Mouse (Mus musculus): ENCODE data around the gene Rngtt. TPM values are rescaled to one million over a fixed set of nuclear protein-coding genes. Genes with fewer than 3 reads are reported as not detected.
A peak's percentile ranks its signal among the peaks of the same experiment; 100 is the strongest.

The Rngtt gene
- polyA plus RNA-seq (2015; fragmentation: Nextera tagmentation; extraction: Ambion mirVana): 19.2 and 20.2 TPM in 2 replicates

DNA sequence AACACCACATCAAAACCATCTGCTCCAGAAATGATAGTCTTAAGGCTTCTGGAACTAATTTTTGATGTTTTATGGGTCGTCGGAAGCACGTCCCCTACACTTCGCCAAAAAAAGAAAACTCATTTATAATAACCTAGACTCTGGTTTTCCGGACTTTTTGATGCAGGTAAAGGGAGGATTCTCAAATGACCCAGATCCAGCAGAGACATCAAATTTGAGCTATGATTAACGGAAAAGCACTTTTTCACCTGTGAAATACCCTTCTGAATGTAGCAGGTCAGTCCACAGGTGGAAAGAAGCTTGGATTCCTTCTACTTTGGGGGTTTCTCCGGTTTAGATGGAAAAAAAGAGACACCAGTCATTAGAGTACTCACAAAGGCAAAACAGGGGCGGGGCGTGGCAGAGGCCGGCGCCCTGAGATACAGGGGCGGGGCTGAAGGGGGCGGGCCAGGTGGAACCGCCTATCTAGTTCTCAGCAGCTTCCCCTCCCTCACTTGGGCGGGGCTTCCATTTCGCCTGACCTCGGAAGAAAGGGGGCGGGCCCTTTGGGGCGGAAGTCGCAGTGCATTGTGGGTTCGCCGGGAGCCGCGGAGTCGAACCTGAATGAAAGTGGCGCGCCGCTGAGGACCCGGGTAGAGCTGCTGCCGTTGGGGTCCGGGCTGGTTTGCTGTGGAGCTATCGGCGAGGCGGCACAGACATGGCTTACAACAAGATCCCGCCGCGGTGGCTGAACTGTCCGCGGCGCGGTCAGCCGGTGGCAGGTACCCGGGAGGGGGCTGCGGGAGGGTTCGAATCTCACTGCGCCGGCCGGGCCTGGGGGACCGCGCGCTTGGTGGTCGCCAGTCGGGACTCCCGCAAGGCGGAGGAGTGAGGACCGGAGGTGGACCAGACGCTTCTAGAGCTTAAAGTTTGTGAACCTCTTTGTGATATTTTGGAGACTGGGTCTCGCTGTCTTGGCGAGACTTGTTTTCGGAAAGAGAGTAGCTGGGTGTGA, at the start of gene Rngtt:
Rngtt (plus strand) TSS at position 548 of the 994 bp plus-strand sequence.
- ATAC-seq: peak; percentile 95
- peak within 1 kb of the TSS; percentile 80 for H3K4me2 ChIP-seq (ENCODE audit: low read length)
- H3K27ac ChIP-seq (ENCODE audit: low read depth, low read length): peak within 1 kb of the TSS; percentile 57
- H3K9ac ChIP-seq (ENCODE audit: low read depth, low read length): peak within 1 kb of the TSS; percentile 79
- no peaks in the 10 kb centered on the region for H3K27me3 ChIP-seq (replicated peaks; ENCODE audit: control insufficient read depth, insufficient read depth, low read length)
- H3K4me3 ChIP-seq (ENCODE audit: low read length): peak within 1 kb of the TSS; percentile 75
- 3% methylated on average over 53 of the region's 60 CpGs for WGBS
- no peaks in the 10 kb centered on the region for H3K9me3 ChIP-seq (ENCODE audit: control insufficient read depth, low read length)
- no peaks in the 10 kb centered on the region for H3K36me3 ChIP-seq (ENCODE audit: control insufficient read depth, insufficient read depth, low read length)
- H3K4me1 ChIP-seq (ENCODE audit: control insufficient read depth, insufficient read depth, low read depth, low read length): peaks cover 13% of the 10 kb centered on the region

DNA sequence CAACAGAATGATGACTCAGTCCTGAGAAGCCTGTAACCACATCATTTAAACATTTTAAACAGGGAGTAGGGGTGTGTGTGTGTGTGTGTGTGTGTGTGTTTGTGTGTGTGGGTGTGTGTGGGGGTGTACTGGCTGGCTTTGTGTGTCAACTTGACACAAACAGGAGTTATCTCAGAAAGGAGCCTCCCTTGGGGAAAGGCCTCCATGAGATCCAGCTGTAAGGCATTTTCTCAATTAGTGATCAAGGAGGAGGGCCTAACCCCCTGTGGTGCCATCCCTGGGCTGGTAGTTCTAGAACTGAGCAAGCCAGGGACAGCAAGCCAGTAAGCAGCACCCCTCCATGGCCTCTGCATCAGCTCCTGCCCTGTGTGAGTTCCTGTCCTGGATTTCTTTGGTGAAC, 49.8 kb upstream of the Rngtt start:
- Histone ChIP-seq H3K4me1 (ENCODE audit: control insufficient read depth, insufficient read depth, low read depth, low read length) (no peaks in the 10 kb centered on the region), H3K4me2 (ENCODE audit: low read length) (no peak overlapping the region), H3K27me3 (replicated peaks; ENCODE audit: control insufficient read depth, insufficient read depth, low read length) (no peaks in the 10 kb centered on the region), H3K27ac (ENCODE audit: low read depth, low read length) (no peak overlapping the region), H3K4me3 (ENCODE audit: low read length) (no peak overlapping the region), H3K9ac (ENCODE audit: low read depth, low read length) (no peak overlapping the region), H3K9me3 (ENCODE audit: control insufficient read depth, low read length) (no peaks in the 10 kb centered on the region), H3K36me3 (ENCODE audit: control insufficient read depth, insufficient read depth, low read length) (no peaks in the 10 kb centered on the region)
- no peak for ATAC-seq

DNA sequence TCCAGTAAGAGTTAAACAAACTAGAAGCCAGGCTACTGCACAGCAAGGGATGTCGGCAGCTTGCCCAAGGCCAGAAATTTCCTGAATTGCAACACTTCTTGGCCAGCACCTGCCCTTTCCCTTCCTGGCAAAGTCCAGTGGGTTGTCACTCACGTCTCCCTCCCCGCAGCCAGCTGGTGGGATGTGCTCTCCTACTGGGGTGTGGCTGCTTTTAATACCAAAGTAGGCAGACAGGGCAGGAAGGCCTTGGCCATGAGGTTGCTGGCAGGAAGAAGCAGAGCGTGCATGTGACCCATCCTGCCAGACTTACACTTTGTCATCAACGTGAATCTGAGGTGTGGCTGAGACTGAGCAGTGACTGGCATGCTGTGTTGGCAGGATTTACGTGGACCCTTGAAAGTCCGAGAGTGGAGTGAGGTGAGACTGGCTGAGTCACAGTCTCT, 48.8 kb upstream of the Rngtt start:
- Histone ChIP-seq H3K9ac (ENCODE audit: low read depth, low read length) (no peak overlapping the region), H3K4me1 (ENCODE audit: control insufficient read depth, insufficient read depth, low read depth, low read length) (no peaks in the 10 kb centered on the region), H3K4me2 (ENCODE audit: low read length) (no peak overlapping the region), H3K9me3 (ENCODE audit: control insufficient read depth, low read length) (no peaks in the 10 kb centered on the region), H3K27me3 (replicated peaks; ENCODE audit: control insufficient read depth, insufficient read depth, low read length) (no peaks in the 10 kb centered on the region), H3K36me3 (ENCODE audit: control insufficient read depth, insufficient read depth, low read length) (no peaks in the 10 kb centered on the region), H3K27ac (ENCODE audit: low read depth, low read length) (no peak overlapping the region), H3K4me3 (ENCODE audit: low read length) (no peak overlapping the region)
- 55% methylated on average over 7 of the region's 7 CpGs for WGBS
- ATAC-seq: peak; percentile 77

GRCm38 (mm10) chr4:33262897-33263296, 47.2 kb upstream of the Rngtt start:
- Histone ChIP-seq H3K9ac (ENCODE audit: low read depth, low read length) (no peak overlapping the region), H3K9me3 (ENCODE audit: control insufficient read depth, low read length) (no peaks in the 10 kb centered on the region), H3K36me3 (ENCODE audit: control insufficient read depth, insufficient read depth, low read length) (no peaks in the 10 kb centered on the region), H3K4me3 (ENCODE audit: low read length) (no peak overlapping the region), H3K4me1 (ENCODE audit: control insufficient read depth, insufficient read depth, low read depth, low read length) (no peaks in the 10 kb centered on the region), H3K27ac (ENCODE audit: low read depth, low read length) (no peak overlapping the region), H3K27me3 (replicated peaks; ENCODE audit: control insufficient read depth, insufficient read depth, low read length) (no peaks in the 10 kb centered on the region), H3K4me2 (ENCODE audit: low read length) (no peak overlapping the region)
- WGBS: 87% methylated on average over 1 of the region's 1 CpGs
- no peak for ATAC-seq

DNA sequence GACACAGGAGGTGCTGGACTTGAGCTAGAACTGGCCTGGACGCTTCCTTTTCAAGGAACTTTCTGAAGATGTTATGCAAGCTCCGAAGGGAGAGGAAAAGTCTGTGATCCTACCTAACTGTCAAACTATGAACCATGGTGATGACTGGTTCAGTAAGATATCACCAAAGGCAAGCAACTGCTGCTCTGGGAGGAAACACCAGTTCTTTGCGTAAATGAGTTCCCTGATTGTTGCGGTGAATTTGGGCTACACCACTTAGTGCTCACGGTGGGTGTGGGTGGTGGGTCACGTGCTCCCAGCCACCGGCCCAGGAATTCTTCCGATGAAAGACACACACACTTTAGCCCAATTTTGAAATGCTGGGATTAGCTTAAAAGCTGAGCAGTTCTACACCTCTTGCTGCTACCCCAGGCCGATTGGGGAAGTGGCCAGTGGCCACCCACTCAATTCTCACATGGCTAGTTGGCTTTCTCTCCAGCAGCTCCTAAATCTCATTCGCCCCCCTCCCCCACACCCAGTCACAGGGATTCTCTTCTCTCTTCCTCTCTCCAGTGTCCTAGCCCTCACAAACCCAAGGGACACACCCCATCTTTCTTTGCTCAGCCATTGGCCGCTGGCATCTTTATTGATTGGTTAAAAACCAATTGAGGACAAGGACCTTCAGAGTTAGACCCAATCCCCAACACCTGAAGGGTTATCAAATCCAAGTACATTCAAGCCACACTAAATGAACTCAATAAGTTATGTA, 45.0 kb upstream of the Rngtt start:
- Histone ChIP-seq H3K9ac (ENCODE audit: low read depth, low read length) (no peak overlapping the region), H3K27ac (ENCODE audit: low read depth, low read length) (no peak overlapping the region), H3K9me3 (ENCODE audit: control insufficient read depth, low read length) (no peaks in the 10 kb centered on the region), H3K4me2 (ENCODE audit: low read length) (no peak overlapping the region), H3K4me1 (ENCODE audit: control insufficient read depth, insufficient read depth, low read depth, low read length) (no peaks in the 10 kb centered on the region), H3K27me3 (replicated peaks; ENCODE audit: control insufficient read depth, insufficient read depth, low read length) (no peaks in the 10 kb centered on the region), H3K36me3 (ENCODE audit: control insufficient read depth, insufficient read depth, low read length) (no peaks in the 10 kb centered on the region), H3K4me3 (ENCODE audit: low read length) (no peak overlapping the region)
- no peak for ATAC-seq
- WGBS: 92% methylated on average over 11 of the region's 11 CpGs

- no peaks in the 10 kb centered on the region for H3K27me3 ChIP-seq (replicated peaks; ENCODE audit: control insufficient read depth, insufficient read depth, low read length)
- no peaks in the 10 kb centered on the region for H3K4me1 ChIP-seq (ENCODE audit: control insufficient read depth, insufficient read depth, low read depth, low read length)
- WGBS: 79% methylated on average over 11 of the region's 11 CpGs
- no peak overlapping the region for H3K27ac ChIP-seq (ENCODE audit: low read depth, low read length)
- no peak overlapping the region for H3K4me2 ChIP-seq (ENCODE audit: low read length)
- no peaks in the 10 kb centered on the region for H3K36me3 ChIP-seq (ENCODE audit: control insufficient read depth, insufficient read depth, low read length)
- H3K4me3 ChIP-seq (ENCODE audit: low read length): no peak overlapping the region
- no peak overlapping the region for H3K9ac ChIP-seq (ENCODE audit: low read depth, low read length)
- ATAC-seq: no peak
- H3K9me3 ChIP-seq (ENCODE audit: control insufficient read depth, low read length): no peaks in the 10 kb centered on the region
Observed at GRCm38 (mm10) chr4:33270386-33271314, 39.5 kb upstream of the Rngtt start.

DNA sequence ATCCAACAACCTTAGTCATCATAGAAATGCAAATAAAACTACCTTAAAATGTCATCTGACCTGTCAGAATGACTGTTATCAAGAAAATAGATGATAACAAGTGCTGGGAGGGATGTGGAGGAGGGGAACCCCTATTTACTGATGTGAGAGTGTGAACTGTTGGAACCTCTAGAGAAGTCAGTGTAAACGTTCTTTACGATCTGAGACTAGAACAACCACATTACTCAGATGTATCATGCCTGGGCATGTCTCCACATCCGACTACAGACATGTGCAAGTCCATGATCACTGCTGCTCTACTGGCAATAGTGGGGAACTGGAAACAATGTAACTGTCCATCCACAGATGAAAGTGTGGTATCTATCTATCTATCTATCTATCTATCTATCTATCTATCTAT, 36.7 kb upstream of the Rngtt start:
- Histone ChIP-seq H3K9ac (ENCODE audit: low read depth, low read length) (no peak overlapping the region), H3K4me2 (ENCODE audit: low read length) (no peak overlapping the region), H3K9me3 (ENCODE audit: control insufficient read depth, low read length) (no peaks in the 10 kb centered on the region), H3K4me1 (ENCODE audit: control insufficient read depth, insufficient read depth, low read depth, low read length) (no peaks in the 10 kb centered on the region), H3K36me3 (ENCODE audit: control insufficient read depth, insufficient read depth, low read length) (no peaks in the 10 kb centered on the region), H3K27me3 (replicated peaks; ENCODE audit: control insufficient read depth, insufficient read depth, low read length) (no peaks in the 10 kb centered on the region), H3K4me3 (ENCODE audit: low read length) (no peak overlapping the region), H3K27ac (ENCODE audit: low read depth, low read length) (no peak overlapping the region)
- 79% methylated on average over 3 of the region's 3 CpGs for WGBS
- no peak for ATAC-seq

- Histone ChIP-seq H3K4me3 (ENCODE audit: low read length) (no peak overlapping the region), H3K4me2 (ENCODE audit: low read length) (no peak overlapping the region), H3K27me3 (replicated peaks; ENCODE audit: control insufficient read depth, insufficient read depth, low read length) (no peaks in the 10 kb centered on the region), H3K9me3 (ENCODE audit: control insufficient read depth, low read length) (no peaks in the 10 kb centered on the region), H3K4me1 (ENCODE audit: control insufficient read depth, insufficient read depth, low read depth, low read length) (no peaks in the 10 kb centered on the region), H3K27ac (ENCODE audit: low read depth, low read length) (no peak overlapping the region), H3K36me3 (ENCODE audit: control insufficient read depth, insufficient read depth, low read length) (no peaks in the 10 kb centered on the region), H3K9ac (ENCODE audit: low read depth, low read length) (no peak overlapping the region)
- 85% methylated on average over 3 of the region's 3 CpGs for WGBS
- no peak for ATAC-seq
Observed at GRCm38 (mm10) chr4:33281891-33282685, 28.0 kb upstream of the Rngtt start.

Measured in hindbrain, embryonic 16.5 days (tissue).